Comparison of ENCODE assay signal across 12 mouse cellular contexts in genomic region chr13:111896279-111896678, GRCm38 (mm10).
DNase-seq lines count a peak whose midpoint lies in the region; ATAC-seq and TF ChIP-seq lines count a peak whose summit lies in the region.
"Had no signal": no experiment of that assay in that cellular context is flagged by ENCODE, and none has a peak within 500 bp of the region (broad histone marks: within the 10 kb centered on the region; RNA-seq: fewer than 3 reads in every experiment).

No protein-coding gene starts in this region.

- TF ChIP-seq EP300 in stomach, postnatal 0 days (optimal IDR thresholded peaks at IDR 0.05), result no peak

- ATAC-seq in stomach, embryonic 16.5 days (ENCODE audit: insufficient read depth, low FRiP score), result no peak
- no peak for ATAC-seq in stomach, postnatal 0 days (ENCODE audit: low FRiP score, low TSS enrichment)
- no peak for ATAC-seq in liver, embryonic 15.5 days (ENCODE audit: insufficient read depth)
- ATAC-seq: intestine, embryonic 16.5 days had no signal

- H3K36me3 ChIP-seq in heart, embryonic 10.5 days, result no peaks in the 10 kb centered on the region
- no peaks in the 10 kb centered on the region for H3K36me3 ChIP-seq in stomach, embryonic 16.5 days (ENCODE audit: control insufficient read depth, insufficient read depth, low read length)
- no peaks in the 10 kb centered on the region for H3K36me3 ChIP-seq in stomach, postnatal 0 days (ENCODE audit: control insufficient read depth, insufficient read depth, low read length)
- H3K36me3 ChIP-seq in liver, embryonic 15.5 days (replicated peaks), result no peaks in the 10 kb centered on the region

- whole genome bisulfite sequencing in heart, embryonic 10.5 days, result 8% methylated on average over 2 of the region's 2 CpGs
- WGBS in stomach, embryonic 16.5 days, result 14% methylated on average over 2 of the region's 2 CpGs
- 15% methylated on average over 2 of the region's 2 CpGs for WGBS in stomach, postnatal 0 days
- WGBS in liver, embryonic 15.5 days (ENCODE audit: insufficient replicate concordance), result 11% methylated on average over 2 of the region's 2 CpGs

- no peaks in the 10 kb centered on the region for H3K9me3 ChIP-seq in heart, embryonic 10.5 days
- H3K9me3 ChIP-seq in stomach, embryonic 16.5 days (replicated peaks; ENCODE audit: control insufficient read depth, low read length), result no peaks in the 10 kb centered on the region
- H3K9me3 ChIP-seq in stomach, postnatal 0 days (ENCODE audit: control insufficient read depth, low read length), result no peaks in the 10 kb centered on the region
- H3K9me3 ChIP-seq in liver, embryonic 15.5 days (replicated peaks), result no peaks in the 10 kb centered on the region
- H3K9me3 ChIP-seq: megakaryocyte, embryonic 14.5 days had no signal

- no peaks in the 10 kb centered on the region for H3K27me3 ChIP-seq in heart, embryonic 10.5 days (ENCODE audit: insufficient read depth, poor library complexity, severe bottlenecking)
- H3K27me3 ChIP-seq in stomach, embryonic 16.5 days (ENCODE audit: control insufficient read depth, insufficient read depth, low read length), result no peaks in the 10 kb centered on the region
- H3K27me3 ChIP-seq in stomach, postnatal 0 days (ENCODE audit: control insufficient read depth, insufficient read depth, low read length), result no peaks in the 10 kb centered on the region
- H3K27me3 ChIP-seq in liver, embryonic 15.5 days, result peaks cover 19% of the 10 kb centered on the region

- H3K27ac ChIP-seq in heart, embryonic 10.5 days, result 0 out of 2 replicates have a peak overlapping the region, but pooled peaks have one; percentile 16
- peak overlapping the region; percentile 16; the same call in 1 of the 2 replicates for H3K27ac ChIP-seq in stomach, embryonic 16.5 days (ENCODE audit: low read length)
- no peak overlapping the region for H3K27ac ChIP-seq in stomach, postnatal 0 days (replicated peaks)
- peak overlapping the region; percentile 3; the same call in 1 of the 2 replicates for H3K27ac ChIP-seq in liver, embryonic 15.5 days (replicated peaks)

- no peak overlapping the region for H3K9ac ChIP-seq in stomach, embryonic 16.5 days (ENCODE audit: low read length)
- no peak overlapping the region for H3K9ac ChIP-seq in stomach, postnatal 0 days (ENCODE audit: low read length)
- H3K9ac ChIP-seq in liver, embryonic 15.5 days, result no peak overlapping the region

- intact Hi-C loops in heart, postnatal 36 days (cut with DNase I), result no loop called here

- no peak for DNase-seq in heart, embryonic 10.5 days (ENCODE audit: low spot score)
- no peak for DNase-seq in heart, postnatal 36 days
- no peak for DNase-seq in stomach, postnatal 0 days (ENCODE audit: low spot score)
- peak; percentile 10 for DNase-seq in telencephalon, adult 2 months (ENCODE audit: low read depth, low spot score)
- DNase-seq in retina, postnatal 1 day, result no peak
- DNase-seq in adrenal gland, adult 2 months, result no peak
- DNase-seq: cerebellum, adult 11 months; thymus, adult 2 months had no signal

- H3K4me2 ChIP-seq in stomach, embryonic 16.5 days (ENCODE audit: low read depth, low read length), result no peak overlapping the region
- H3K4me2 ChIP-seq in stomach, postnatal 0 days (replicated peaks; ENCODE audit: low read depth), result no peak overlapping the region
- H3K4me2 ChIP-seq in liver, embryonic 15.5 days, result 0 out of 2 replicates have a peak overlapping the region, but pooled peaks have one; percentile 4

- H3K4me3 ChIP-seq in heart, embryonic 10.5 days, result no peak overlapping the region
- no peak overlapping the region for H3K4me3 ChIP-seq in stomach, embryonic 16.5 days (replicated peaks; ENCODE audit: low read length)
- no peak overlapping the region for H3K4me3 ChIP-seq in stomach, postnatal 0 days (ENCODE audit: low read depth, low read length)
- H3K4me3 ChIP-seq in liver, embryonic 15.5 days (replicated peaks), result no peak overlapping the region
- H3K4me3 ChIP-seq: megakaryocyte, embryonic 14.5 days had no signal

- H3K4me1 ChIP-seq in heart, embryonic 10.5 days, result peaks cover 22% of the 10 kb centered on the region; the same call in 1 of the 2 replicates
- peaks cover 7% of the 10 kb centered on the region; the same call in 1 of the 2 replicates for H3K4me1 ChIP-seq in stomach, embryonic 16.5 days (ENCODE audit: control insufficient read depth, insufficient read depth, low read length)
- H3K4me1 ChIP-seq in stomach, postnatal 0 days (replicated peaks; ENCODE audit: control insufficient read depth, insufficient read depth), result 0 out of 2 replicates have a peak, but pooled peaks cover 4% of the 10 kb centered on the region
- H3K4me1 ChIP-seq in liver, embryonic 15.5 days (replicated peaks), result peaks cover 36% of the 10 kb centered on the region

- no peak for TF ChIP-seq CTCF in stomach, postnatal 0 days (IDR thresholded peaks at IDR 0.05; ENCODE audit: low read depth)
